Mouse (Mus musculus) intestine, embryonic 16.5 days (tissue): ENCODE results near the gene Leprot. TPM values are rescaled to one million over a fixed set of nuclear protein-coding genes. Genes with fewer than 3 reads are reported as not detected.

Source experiments
- ATAC-seq: fragments of 200-750 bp; cut with Nextera tagmentation; 2 replicates; pipeline ENCODE4 v1.8.0; 2017; ENCODE audit warnings: moderate TSS enrichment, moderate library complexity
- H3K27ac ChIP-seq: fragments of 300-500 bp; sonication (generic); 2 replicates; pipeline ENCODE4 v1.5.1; 2014; ENCODE audit warnings: mild to moderate bottlenecking, low read length
- H3K27me3 ChIP-seq: fragments of 300-500 bp; sonication (generic); replicated peaks from 2 replicates; pipeline ENCODE4 v1.6.1; 2014; ENCODE audit warnings: low read length, control low read depth, mixed read lengths; ENCODE audit not compliant: control insufficient read depth, insufficient read depth
- H3K36me3 ChIP-seq: fragments of 300-500 bp; sonication (generic); 2 replicates; pipeline ENCODE4 v1.6.1; 2014; ENCODE audit warnings: low read length, control low read depth; ENCODE audit not compliant: control insufficient read depth, insufficient read depth
- H3K4me1 ChIP-seq: fragments of 300-500 bp; sonication (generic); 2 replicates; pipeline ENCODE4 v1.6.1; 2014; ENCODE audit warnings: low read length, control low read depth, mixed read lengths; ENCODE audit not compliant: control insufficient read depth, insufficient read depth
- H3K4me2 ChIP-seq: fragments of 300-500 bp; sonication (generic); 2 replicates; pipeline ENCODE4 v1.6.1; 2014; ENCODE audit warnings: low read depth, low read length, control low read depth
- H3K4me3 ChIP-seq: fragments of 300-500 bp; sonication (generic); 2 replicates; pipeline ENCODE4 v1.5.1; 2014; ENCODE audit warnings: mild to moderate bottlenecking, low read length
- H3K9ac ChIP-seq: fragments of 300-500 bp; sonication (generic); 2 replicates; pipeline ENCODE4 v1.6.1; 2014; ENCODE audit warnings: low read depth, low read length
- H3K9me3 ChIP-seq: fragments of 300-500 bp; sonication (generic); 2 replicates; pipeline ENCODE4 v1.6.1; 2016; ENCODE audit warnings: low read length, control low read depth; ENCODE audit not compliant: control insufficient read depth
- WGBS: fragments of 180-500 bp; shearing (Covaris S2); extraction: QIAGEN DNeasy Blood & Tissue Kit; methylation state at CpG from one replicate; pipeline ENCODE4 v1.1.7; 2014; 5-methylcytosine and 5-hydroxymethylcytosine counted together
- polyA plus RNA-seq: library from polyadenylated mRNA; unstranded; fragments of >200 nt; fragmentation: Nextera tagmentation; extraction: Ambion mirVana; gene quantifications from 2 replicates; pipeline ENCODE4 v1.2.1, GENCODE M21; 2015

The Leprot gene
- polyA plus RNA-seq = 116 and 118 TPM in 2 replicates

- Histone ChIP-seq H3K27me3 (no peaks in the 10 kb centered on the region), H3K27ac (peak within 1 kb of the TSS; percentile 89), H3K4me1 (0 out of 2 replicates have a peak, but pooled peaks cover 6% of the 10 kb centered on the region), H3K9ac (peak within 1 kb of the TSS; percentile 83), H3K9me3 (no peaks in the 10 kb centered on the region), H3K36me3 (no peaks in the 10 kb centered on the region), H3K4me3 (peak within 1 kb of the TSS; percentile 76), H3K4me2 (peak within 1 kb of the TSS; percentile 85)
- under 1% methylated on average over 39 of the region's 39 CpGs for WGBS
- peak; percentile 98 for ATAC-seq
These were observed at the start of gene Leprot for GRCm38 (mm10) chr4:101647196-101647905. TSS of gene Leprot (plus strand) at chr4:101647718.

- Histone ChIP-seq H3K4me1 (no peaks in the 10 kb centered on the region), H3K9ac (no peak overlapping the region), H3K27ac (no peak overlapping the region), H3K9me3 (no peaks in the 10 kb centered on the region), H3K36me3 (no peaks in the 10 kb centered on the region), H3K4me2 (no peak overlapping the region), H3K4me3 (no peak overlapping the region), H3K27me3 (no peaks in the 10 kb centered on the region)
- no peak for ATAC-seq
These were observed 45.8 kb upstream of the Leprot start for GRCm38 (mm10) chr4:101601758-101602157.

- Histone ChIP-seq H3K9me3 (no peaks in the 10 kb centered on the region), H3K27me3 (no peaks in the 10 kb centered on the region), H3K4me3 (no peak overlapping the region), H3K4me2 (no peak overlapping the region), H3K4me1 (no peaks in the 10 kb centered on the region), H3K36me3 (no peaks in the 10 kb centered on the region), H3K27ac (no peak overlapping the region), H3K9ac (no peak overlapping the region)
- ATAC-seq = no peak
- 73% methylated on average over 3 of the region's 3 CpGs for WGBS
These were observed 43.9 kb upstream of the Leprot start for GRCm38 (mm10) chr4:101603635-101604034.

- 84% methylated on average over 5 of the region's 5 CpGs for WGBS
- no peak overlapping the region for H3K4me2 ChIP-seq
- no peak for ATAC-seq
These were observed 31.0 kb upstream of the Leprot start for GRCm38 (mm10) chr4:101616520-101616919.

GRCm38 (mm10) chr4:101617742-101618141 is 29.8 kb upstream of the Leprot start:
- no peak for ATAC-seq
- 64% methylated on average over 2 of the region's 2 CpGs for WGBS
- Histone ChIP-seq H3K9me3 (no peaks in the 10 kb centered on the region), H3K4me1 (no peaks in the 10 kb centered on the region), H3K27me3 (no peaks in the 10 kb centered on the region), H3K4me3 (no peak overlapping the region), H3K9ac (no peak overlapping the region), H3K27ac (no peak overlapping the region), H3K36me3 (no peaks in the 10 kb centered on the region), H3K4me2 (no peak overlapping the region)

More at GRCm38 (mm10) chr4:101616520-101616919, 31.0 kb upstream of the Leprot start:
- Histone ChIP-seq H3K9ac (no peak overlapping the region), H3K36me3 (no peaks in the 10 kb centered on the region), H3K27ac (no peak overlapping the region), H3K4me1 (no peaks in the 10 kb centered on the region), H3K9me3 (no peaks in the 10 kb centered on the region), H3K4me3 (no peak overlapping the region), H3K27me3 (no peaks in the 10 kb centered on the region)

GRCm38 (mm10) chr4:101620206-101620605 is 27.3 kb upstream of the Leprot start:
- H3K9me3 ChIP-seq = no peaks in the 10 kb centered on the region
- WGBS = 64% methylated on average over 2 of the region's 2 CpGs
- H3K27ac ChIP-seq = no peak overlapping the region
- H3K4me3 ChIP-seq = no peak overlapping the region
- H3K27me3 ChIP-seq = no peaks in the 10 kb centered on the region
- H3K4me2 ChIP-seq = no peak overlapping the region
- no peaks in the 10 kb centered on the region for H3K4me1 ChIP-seq
- H3K9ac ChIP-seq = no peak overlapping the region
- no peaks in the 10 kb centered on the region for H3K36me3 ChIP-seq
- no peak for ATAC-seq

GRCm38 (mm10) chr4:101621241-101621640 is 26.3 kb upstream of the Leprot start:
- Histone ChIP-seq H3K36me3 (no peaks in the 10 kb centered on the region), H3K9ac (no peak overlapping the region), H3K4me3 (no peak overlapping the region), H3K9me3 (no peaks in the 10 kb centered on the region), H3K27me3 (no peaks in the 10 kb centered on the region), H3K4me2 (no peak overlapping the region), H3K27ac (no peak overlapping the region), H3K4me1 (no peaks in the 10 kb centered on the region)
- WGBS = 85% methylated on average over 5 of the region's 5 CpGs
- ATAC-seq = no peak

- H3K4me1 ChIP-seq = no peaks in the 10 kb centered on the region
- no peak overlapping the region for H3K27ac ChIP-seq
- no peaks in the 10 kb centered on the region for H3K36me3 ChIP-seq
- H3K9ac ChIP-seq = no peak overlapping the region
- no peaks in the 10 kb centered on the region for H3K27me3 ChIP-seq
- H3K9me3 ChIP-seq = no peaks in the 10 kb centered on the region
- H3K4me3 ChIP-seq = no peak overlapping the region
- no peak for ATAC-seq
- no peak overlapping the region for H3K4me2 ChIP-seq
- WGBS = 90% methylated on average over 5 of the region's 5 CpGs
These were observed 22.2 kb upstream of the Leprot start for GRCm38 (mm10) chr4:101625278-101625677.

GRCm38 (mm10) chr4:101635596-101635995 is 11.9 kb upstream of the Leprot start:
- Histone ChIP-seq H3K4me3 (no peak overlapping the region), H3K27ac (no peak overlapping the region), H3K4me1 (no peaks in the 10 kb centered on the region), H3K9ac (no peak overlapping the region), H3K4me2 (no peak overlapping the region), H3K36me3 (no peaks in the 10 kb centered on the region), H3K27me3 (no peaks in the 10 kb centered on the region), H3K9me3 (no peaks in the 10 kb centered on the region)
- ATAC-seq = no peak
- WGBS = 68% methylated on average over 2 of the region's 2 CpGs

GRCm38 (mm10) chr4:101637472-101637871 is 10.0 kb upstream of the Leprot start:
- no peak for ATAC-seq
- Histone ChIP-seq H3K27ac (no peak overlapping the region), H3K4me2 (no peak overlapping the region), H3K36me3 (no peaks in the 10 kb centered on the region), H3K4me3 (no peak overlapping the region), H3K9ac (no peak overlapping the region), H3K4me1 (no peaks in the 10 kb centered on the region), H3K27me3 (no peaks in the 10 kb centered on the region), H3K9me3 (no peaks in the 10 kb centered on the region)
- 92% methylated on average over 1 of the region's 1 CpGs for WGBS
